Mouse (Mus musculus) lung, adult 2 months (tissue): Measurements from ENCODE around the gene Gm9736.

Source experiments
- CTCF ChIP-seq: fragments of 200-500 bp; IDR thresholded peaks from 2 replicates; pipeline ENCODE4 v1.5.1; 2011; ENCODE audit warnings: mild to moderate bottlenecking, low read length, control low read depth; ENCODE audit not compliant: insufficient read depth
- POLR2A ChIP-seq: fragments of 200-500 bp; IDR thresholded peaks from 2 replicates; pipeline ENCODE4 v1.6.1; 2011; ENCODE audit warnings: low read depth, mild to moderate bottlenecking, control low read depth, low read length, borderline replicate concordance; ENCODE audit errors: extremely low read depth

DNA sequence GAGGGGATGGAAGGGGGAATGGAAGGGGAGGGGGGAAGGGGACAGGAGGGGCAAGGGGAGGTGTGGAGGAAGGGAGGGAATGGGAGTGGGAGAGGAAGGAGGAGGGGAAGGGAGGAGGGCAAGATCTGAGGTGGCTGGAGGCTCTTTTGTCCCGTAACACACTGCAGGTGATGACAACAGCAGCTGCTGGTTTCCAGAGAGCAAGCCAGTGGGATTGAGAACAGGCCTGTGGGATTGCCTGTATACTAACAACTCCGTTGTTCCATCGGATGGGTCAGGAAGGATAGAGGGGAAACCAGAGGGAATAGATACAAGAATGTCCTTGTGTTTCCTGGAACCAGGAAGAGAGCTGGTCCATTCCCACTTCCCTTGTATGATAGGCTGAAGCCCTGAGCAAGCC, 46.5 kb upstream of the Gm9736 start:
- TF ChIP-seq CTCF (no peak), POLR2A (no peak)
